Mouse (Mus musculus): ENCODE results near the gene Gmfb. TPM values are rescaled to one million over a fixed set of nuclear protein-coding genes. Genes with fewer than 3 reads are reported as not detected.

The Gmfb gene
- polyA plus RNA-seq, 1 experiment from 2014 or later, result 121 TPM

DNA sequence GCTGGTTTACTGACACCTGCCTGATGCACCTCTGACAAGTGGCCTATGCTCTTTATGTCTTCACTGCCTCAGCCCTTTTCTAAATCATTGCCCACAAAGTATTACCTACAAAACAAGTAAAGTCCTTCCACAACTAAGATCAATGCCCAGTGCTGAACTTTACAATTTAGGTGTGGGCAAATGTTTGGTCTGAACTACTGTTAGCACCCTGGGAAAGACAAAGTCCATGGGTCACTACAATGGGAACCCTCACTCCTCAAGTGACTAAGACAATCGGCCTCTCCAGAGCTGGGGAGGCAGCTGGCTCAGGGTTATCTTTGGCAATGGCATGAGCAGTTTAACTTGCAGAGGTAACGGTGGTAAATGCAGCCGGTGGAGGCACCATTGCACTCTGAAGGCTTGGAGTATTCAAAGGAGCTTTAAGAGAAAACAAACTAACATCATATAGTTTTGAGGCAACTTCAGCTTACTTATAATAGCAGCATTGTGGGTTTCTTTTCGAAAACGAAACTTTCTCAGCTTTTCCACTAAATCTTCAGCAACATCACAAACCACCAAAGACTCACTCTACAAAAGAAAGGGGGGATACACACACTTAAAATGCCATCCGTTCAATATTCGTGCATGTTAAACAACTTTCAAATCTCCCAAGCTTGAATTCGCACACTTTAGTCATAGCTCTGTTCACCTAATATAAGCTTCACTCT is 5.0 kb downstream of the Gmfb start:
- Histone ChIP-seq H3K27me3 (ENCODE audit: control insufficient read depth, insufficient read depth, low read length) (no peaks in the 10 kb centered on the region), H3K9ac (ENCODE audit: low read length) (no peak overlapping the region), H3K9me3 (ENCODE audit: control insufficient read depth, low read length) (no peaks in the 10 kb centered on the region), H3K27ac (ENCODE audit: low read depth, low read length) (no peak overlapping the region), H3K36me3 (ENCODE audit: control insufficient read depth, insufficient read depth, low read length) (no peaks in the 10 kb centered on the region; the same call in 1 of the 2 replicates), H3K4me3 (ENCODE audit: low read depth, low read length) (no peak overlapping the region), H3K4me1 (ENCODE audit: control insufficient read depth, insufficient read depth, low read length) (peaks cover 10% of the 10 kb centered on the region; the same call in 1 of the 2 replicates), H3K4me2 (ENCODE audit: low read depth) (no peak overlapping the region)
- ATAC-seq (ENCODE audit: insufficient read depth, low FRiP score, low TSS enrichment) (no peak), DNase-seq (ENCODE audit: low spot score) (no peak)
- WGBS, result 93% methylated on average over 8 of the region's 8 CpGs

- no peak overlapping the region for H3K27ac ChIP-seq (ENCODE audit: low read depth, low read length)
- WGBS, result 83% methylated on average over 6 of the region's 6 CpGs
- H3K4me2 ChIP-seq (ENCODE audit: low read depth), result no peak overlapping the region
- no peak overlapping the region for H3K4me3 ChIP-seq (ENCODE audit: low read depth, low read length)
- peaks cover 2% of the 10 kb centered on the region; the same call in 1 of the 2 replicates for H3K4me1 ChIP-seq (ENCODE audit: control insufficient read depth, insufficient read depth, low read length)
- H3K9ac ChIP-seq (ENCODE audit: low read length), result no peak overlapping the region
- no peaks in the 10 kb centered on the region for H3K27me3 ChIP-seq (ENCODE audit: control insufficient read depth, insufficient read depth, low read length)
- ATAC-seq (ENCODE audit: insufficient read depth, low FRiP score, low TSS enrichment) (no peak), DNase-seq (ENCODE audit: low spot score) (no peak)
- H3K9me3 ChIP-seq (ENCODE audit: control insufficient read depth, low read length), result no peaks in the 10 kb centered on the region
- no peaks in the 10 kb centered on the region; the same call in 1 of the 2 replicates for H3K36me3 ChIP-seq (ENCODE audit: control insufficient read depth, insufficient read depth, low read length)
Observed at GRCm38 (mm10) chr14:46815640-46816039, 6.4 kb downstream of the Gmfb start.

DNA sequence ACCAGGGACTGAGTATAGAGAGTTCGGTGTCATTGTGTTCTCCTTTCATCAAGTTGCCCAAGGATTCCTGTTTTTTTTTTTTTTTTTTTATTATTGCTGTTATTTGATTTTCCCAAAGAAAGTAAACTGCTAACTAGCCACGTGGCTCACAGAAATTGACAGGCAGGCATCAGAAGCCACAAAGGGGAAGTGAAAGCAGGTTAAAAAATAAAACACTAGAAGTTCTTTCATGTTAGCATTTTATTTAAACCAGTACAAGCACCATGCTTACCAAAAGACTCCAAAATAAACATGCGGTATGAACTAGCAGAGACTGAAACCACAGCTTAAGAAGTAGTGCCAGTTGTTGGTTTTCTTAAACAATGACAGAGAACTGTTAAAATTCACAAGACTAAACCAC is 14.1 kb downstream of the Gmfb start:
- no peak for DNase-seq (ENCODE audit: low spot score)
- WGBS, result 89% methylated on average over 3 of the region's 3 CpGs
- Histone ChIP-seq H3K4me1 (ENCODE audit: control insufficient read depth, insufficient read depth, low read length) (no peaks in the 10 kb centered on the region), H3K9me3 (ENCODE audit: control insufficient read depth, low read length) (no peaks in the 10 kb centered on the region), H3K4me2 (ENCODE audit: low read depth) (no peak overlapping the region), H3K27ac (ENCODE audit: low read depth, low read length) (no peak overlapping the region), H3K27me3 (ENCODE audit: control insufficient read depth, insufficient read depth, low read length) (no peaks in the 10 kb centered on the region), H3K36me3 (ENCODE audit: control insufficient read depth, insufficient read depth, low read length) (no peaks in the 10 kb centered on the region; the same call in 1 of the 2 replicates), H3K4me3 (ENCODE audit: low read depth, low read length) (no peak overlapping the region), H3K9ac (ENCODE audit: low read length) (no peak overlapping the region)
- no peak for ATAC-seq (ENCODE audit: insufficient read depth, low FRiP score, low TSS enrichment)

DNA sequence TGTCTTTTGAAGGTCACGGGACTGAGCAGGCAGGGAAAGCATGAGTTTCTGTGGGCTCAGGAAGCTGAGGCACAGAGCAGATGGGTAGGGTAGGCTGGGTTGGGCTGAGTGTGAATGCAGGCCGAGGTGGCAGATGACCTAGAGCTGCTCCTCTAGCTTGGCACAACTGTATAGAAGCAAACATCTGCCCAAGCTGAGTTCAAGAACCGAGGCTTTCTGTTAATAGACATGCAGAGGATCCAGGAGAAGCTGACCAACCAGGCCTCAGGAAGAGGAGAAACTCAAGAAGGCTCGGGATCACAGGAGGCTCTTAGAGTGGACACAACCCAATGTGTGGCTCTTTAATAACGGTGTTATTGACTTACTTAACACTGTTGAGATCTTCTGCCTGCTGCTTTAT is 15.9 kb downstream of the Gmfb start:
- no peak overlapping the region for H3K4me3 ChIP-seq (ENCODE audit: low read depth, low read length)
- no peaks in the 10 kb centered on the region for H3K27me3 ChIP-seq (ENCODE audit: control insufficient read depth, insufficient read depth, low read length)
- H3K4me2 ChIP-seq (ENCODE audit: low read depth), result no peak overlapping the region
- H3K27ac ChIP-seq (ENCODE audit: low read depth, low read length), result no peak overlapping the region
- H3K9ac ChIP-seq (ENCODE audit: low read length), result no peak overlapping the region
- DNase-seq (ENCODE audit: low spot score), result no peak
- ATAC-seq (ENCODE audit: insufficient read depth, low FRiP score, low TSS enrichment), result no peak
- no peaks in the 10 kb centered on the region for H3K9me3 ChIP-seq (ENCODE audit: control insufficient read depth, low read length)
- WGBS, result 87% methylated on average over 5 of the region's 5 CpGs
- no peaks in the 10 kb centered on the region; the same call in 1 of the 2 replicates for H3K36me3 ChIP-seq (ENCODE audit: control insufficient read depth, insufficient read depth, low read length)
- H3K4me1 ChIP-seq (ENCODE audit: control insufficient read depth, insufficient read depth, low read length), result no peaks in the 10 kb centered on the region

DNA sequence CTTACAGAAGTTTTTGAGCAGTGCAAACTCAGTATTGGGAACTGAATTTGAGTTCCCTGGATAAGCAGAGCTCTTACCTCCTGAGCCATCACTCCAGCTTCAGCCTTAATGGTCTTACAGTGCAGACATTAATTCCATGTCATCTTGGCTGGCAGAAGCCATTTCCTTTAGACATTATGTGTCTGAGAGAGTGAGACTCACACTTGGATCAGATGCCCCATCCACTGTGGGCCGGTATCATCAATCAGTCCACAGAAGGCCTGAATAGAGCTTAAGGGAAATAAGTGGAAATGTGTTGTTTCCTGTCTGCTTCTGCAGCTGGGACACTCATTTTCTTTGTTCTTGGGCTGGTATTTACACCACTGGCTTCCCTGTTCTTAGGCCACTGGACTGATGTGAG is 18.3 kb downstream of the Gmfb start:
- Histone ChIP-seq H3K27ac (ENCODE audit: low read depth, low read length) (no peak overlapping the region), H3K36me3 (ENCODE audit: control insufficient read depth, insufficient read depth, low read length) (no peaks in the 10 kb centered on the region), H3K9ac (ENCODE audit: low read length) (no peak overlapping the region), H3K4me1 (ENCODE audit: control insufficient read depth, insufficient read depth, low read length) (no peaks in the 10 kb centered on the region), H3K9me3 (ENCODE audit: control insufficient read depth, low read length) (no peaks in the 10 kb centered on the region), H3K4me2 (ENCODE audit: low read depth) (no peak overlapping the region), H3K27me3 (ENCODE audit: control insufficient read depth, insufficient read depth, low read length) (no peaks in the 10 kb centered on the region), H3K4me3 (ENCODE audit: low read depth, low read length) (no peak overlapping the region)
- DNase-seq (ENCODE audit: low spot score) (no peak), ATAC-seq (ENCODE audit: insufficient read depth, low FRiP score, low TSS enrichment) (no peak)
- WGBS, result 90% methylated on average over 1 of the region's 1 CpGs

- WGBS, result 91% methylated on average over 4 of the region's 4 CpGs
- no peak for DNase-seq (ENCODE audit: low spot score)
- Histone ChIP-seq H3K36me3 (ENCODE audit: control insufficient read depth, insufficient read depth, low read length) (no peaks in the 10 kb centered on the region), H3K4me1 (ENCODE audit: control insufficient read depth, insufficient read depth, low read length) (no peaks in the 10 kb centered on the region), H3K27ac (ENCODE audit: low read depth, low read length) (no peak overlapping the region), H3K27me3 (ENCODE audit: control insufficient read depth, insufficient read depth, low read length) (no peaks in the 10 kb centered on the region), H3K9ac (ENCODE audit: low read length) (no peak overlapping the region), H3K9me3 (ENCODE audit: control insufficient read depth, low read length) (no peaks in the 10 kb centered on the region), H3K4me2 (ENCODE audit: low read depth) (no peak overlapping the region), H3K4me3 (ENCODE audit: low read depth, low read length) (no peak overlapping the region)
- no peak for ATAC-seq (ENCODE audit: insufficient read depth, low FRiP score, low TSS enrichment)
Observed at GRCm38 (mm10) chr14:46803259-46803658, 18.8 kb downstream of the Gmfb start.

GRCm38 (mm10) chr14:46800684-46801345 is 21.2 kb downstream of the Gmfb start:
- Histone ChIP-seq H3K4me2 (ENCODE audit: low read depth) (no peak overlapping the region), H3K27me3 (ENCODE audit: control insufficient read depth, insufficient read depth, low read length) (no peaks in the 10 kb centered on the region), H3K36me3 (ENCODE audit: control insufficient read depth, insufficient read depth, low read length) (no peaks in the 10 kb centered on the region), H3K4me3 (ENCODE audit: low read depth, low read length) (no peak overlapping the region), H3K4me1 (ENCODE audit: control insufficient read depth, insufficient read depth, low read length) (no peaks in the 10 kb centered on the region), H3K9me3 (ENCODE audit: control insufficient read depth, low read length) (no peaks in the 10 kb centered on the region), H3K9ac (ENCODE audit: low read length) (no peak overlapping the region), H3K27ac (ENCODE audit: low read depth, low read length) (no peak overlapping the region)
- WGBS, result 76% methylated on average over 3 of the region's 3 CpGs
- no peak for DNase-seq (ENCODE audit: low spot score)
- ATAC-seq (ENCODE audit: insufficient read depth, low FRiP score, low TSS enrichment), result no peak

GRCm38 (mm10) chr14:46794157-46794556 is 27.9 kb downstream of the Gmfb start:
- 91% methylated on average over 5 of the region's 5 CpGs for WGBS
- DNase-seq (ENCODE audit: low spot score), result no peak

GRCm38 (mm10) chr14:46790723-46791122 is 31.3 kb downstream of the Gmfb start:
- no peak for DNase-seq (ENCODE audit: low spot score)
- Histone ChIP-seq H3K27me3 (ENCODE audit: control insufficient read depth, insufficient read depth, low read length) (no peaks in the 10 kb centered on the region), H3K4me1 (ENCODE audit: control insufficient read depth, insufficient read depth, low read length) (peaks cover 4% of the 10 kb centered on the region), H3K36me3 (ENCODE audit: control insufficient read depth, insufficient read depth, low read length) (no peaks in the 10 kb centered on the region), H3K4me2 (ENCODE audit: low read depth) (no peak overlapping the region), H3K27ac (ENCODE audit: low read depth, low read length) (no peak overlapping the region), H3K4me3 (ENCODE audit: low read depth, low read length) (no peak overlapping the region), H3K9me3 (ENCODE audit: control insufficient read depth, low read length) (no peaks in the 10 kb centered on the region), H3K9ac (ENCODE audit: low read length) (no peak overlapping the region)
- WGBS, result 90% methylated on average over 6 of the region's 6 CpGs
- ATAC-seq (ENCODE audit: insufficient read depth, low FRiP score, low TSS enrichment), result no peak

More at GRCm38 (mm10) chr14:46794157-46794556, 27.9 kb downstream of the Gmfb start:
- Histone ChIP-seq H3K4me2 (ENCODE audit: low read depth) (no peak overlapping the region), H3K4me3 (ENCODE audit: low read depth, low read length) (no peak overlapping the region), H3K36me3 (ENCODE audit: control insufficient read depth, insufficient read depth, low read length) (no peaks in the 10 kb centered on the region), H3K9ac (ENCODE audit: low read length) (no peak overlapping the region), H3K27ac (ENCODE audit: low read depth, low read length) (no peak overlapping the region), H3K27me3 (ENCODE audit: control insufficient read depth, insufficient read depth, low read length) (no peaks in the 10 kb centered on the region), H3K4me1 (ENCODE audit: control insufficient read depth, insufficient read depth, low read length) (no peaks in the 10 kb centered on the region), H3K9me3 (ENCODE audit: control insufficient read depth, low read length) (no peaks in the 10 kb centered on the region)
- ATAC-seq (ENCODE audit: insufficient read depth, low FRiP score, low TSS enrichment), result no peak
